Mouse (Mus musculus) lung, postnatal 4 days (tissue): ENCODE data around the gene Aga.
"Not testable (repeated sequence)": the region's sequence is repeated elsewhere in the genome, so short reads cannot be mapped to it uniquely, and the experiment has no call there.

Experiments used
- DNase-seq, 2 experiments: peaks; one replicate each; pipeline ENCODE4 v3.0.0; 2021

The Aga gene

DNA sequence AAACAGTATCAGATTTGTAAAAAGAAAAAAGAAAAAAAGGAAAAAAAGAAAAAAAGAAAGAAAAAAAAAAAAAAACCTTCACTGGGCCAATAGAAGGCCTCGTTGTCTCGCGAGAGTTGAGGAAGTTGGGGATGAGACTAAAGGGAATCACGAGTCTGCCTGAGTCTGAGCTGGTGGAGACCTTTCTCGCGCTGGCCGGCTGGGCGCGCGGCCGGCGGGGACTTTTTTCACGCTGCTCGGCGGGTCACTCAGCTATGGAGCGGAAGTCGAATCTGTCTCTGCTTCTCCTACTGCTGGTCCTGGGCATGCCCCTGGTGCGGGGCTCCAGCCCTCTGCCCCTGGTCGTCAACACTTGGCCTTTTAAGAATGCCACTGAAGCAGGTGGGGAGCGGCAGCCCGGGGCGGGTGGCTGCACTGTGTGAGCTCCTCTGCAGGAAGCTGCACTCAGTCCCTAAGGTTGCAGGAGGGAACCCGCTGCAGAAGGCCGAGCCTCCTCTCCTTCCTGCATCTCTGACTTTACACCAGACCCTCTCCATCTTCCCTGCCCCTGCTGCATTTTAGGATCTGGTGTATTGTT, at the start of gene Aga:
Aga (plus strand) TSS at position 177 of the 577 bp plus-strand sequence.
- peak; percentile 93 to 94 for DNase-seq

DNA sequence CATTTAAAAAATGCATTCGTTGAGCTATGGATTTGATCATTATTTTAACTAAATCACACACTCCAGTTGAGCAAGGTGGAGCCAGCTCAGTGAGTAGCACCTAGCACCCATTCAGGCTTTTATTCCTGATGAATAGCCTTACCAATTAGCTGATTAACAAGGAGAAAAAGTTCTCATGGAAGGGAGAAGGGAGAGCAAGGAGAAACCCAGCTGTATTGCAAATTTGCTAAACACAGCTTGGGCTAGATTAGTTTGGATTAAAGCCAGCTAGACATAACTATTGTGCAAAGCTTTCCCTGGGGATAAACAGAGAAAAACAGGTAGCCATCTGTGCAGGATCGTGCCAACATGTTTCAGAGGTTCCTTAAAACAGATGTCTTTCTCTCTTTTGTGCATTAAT, 22.5 kb upstream of the Aga start:
- no peak for DNase-seq

DNA sequence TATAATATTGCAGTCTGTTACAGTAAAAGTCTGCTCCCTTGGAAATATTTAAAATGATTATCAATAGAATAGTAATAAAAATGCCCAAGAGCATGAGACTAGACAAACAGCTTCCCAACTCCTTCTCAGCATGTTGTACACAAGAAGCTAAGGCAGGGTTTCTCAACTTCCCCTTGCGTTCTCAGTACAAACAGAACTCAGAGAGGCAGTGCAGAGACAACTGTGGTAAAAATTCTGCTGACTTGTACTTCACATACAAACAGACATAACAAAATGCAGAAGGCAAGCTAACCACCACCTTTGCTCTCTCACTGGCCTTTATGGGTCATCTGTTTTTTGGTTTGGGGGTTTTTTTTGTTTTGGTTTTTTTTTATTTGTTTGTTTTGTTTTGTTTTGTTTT, 15.3 kb upstream of the Aga start:
- DNase-seq: no peak

DNA sequence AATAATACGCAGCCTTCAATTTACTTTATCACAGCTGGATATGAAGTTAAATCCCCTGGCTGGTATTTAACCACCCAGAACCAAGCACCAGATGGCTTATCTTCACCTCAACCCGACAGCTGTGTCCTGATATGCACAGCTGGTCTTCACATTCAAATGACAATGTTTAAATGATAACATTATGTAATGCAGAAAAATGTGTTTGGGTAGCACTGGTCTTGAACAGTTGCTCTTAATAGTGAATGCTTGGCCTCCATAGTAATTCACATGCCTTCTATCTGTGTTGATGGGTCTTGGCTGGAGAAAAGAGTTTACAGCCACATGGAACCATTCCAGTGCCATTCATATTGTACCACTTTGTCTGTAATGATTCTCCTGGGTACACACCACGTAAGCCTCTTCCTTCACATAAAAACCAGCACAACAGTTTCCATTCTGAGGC, 14.6 kb upstream of the Aga start:
- DNase-seq: no peak

DNA sequence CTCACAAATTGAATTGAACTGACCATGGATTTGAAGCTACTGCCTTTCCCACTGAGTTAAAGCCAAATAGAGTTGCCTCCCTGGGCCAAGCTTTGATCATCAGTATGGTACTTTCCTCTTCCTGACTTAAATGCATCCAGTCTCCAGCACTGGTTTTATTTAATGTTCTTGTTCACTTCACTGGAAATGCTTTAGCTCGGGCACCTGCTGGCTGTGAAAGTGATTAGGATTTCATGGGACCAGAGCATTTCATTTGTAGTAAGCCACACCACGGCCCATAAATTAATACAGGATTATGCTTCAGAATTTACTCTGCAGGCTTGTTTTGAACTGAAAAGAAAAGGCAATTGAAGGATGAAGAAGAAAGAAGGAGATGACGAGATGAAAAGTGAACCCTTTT, 26.5 kb downstream of the Aga start:
- DNase-seq: not testable (repeated sequence)

DNA sequence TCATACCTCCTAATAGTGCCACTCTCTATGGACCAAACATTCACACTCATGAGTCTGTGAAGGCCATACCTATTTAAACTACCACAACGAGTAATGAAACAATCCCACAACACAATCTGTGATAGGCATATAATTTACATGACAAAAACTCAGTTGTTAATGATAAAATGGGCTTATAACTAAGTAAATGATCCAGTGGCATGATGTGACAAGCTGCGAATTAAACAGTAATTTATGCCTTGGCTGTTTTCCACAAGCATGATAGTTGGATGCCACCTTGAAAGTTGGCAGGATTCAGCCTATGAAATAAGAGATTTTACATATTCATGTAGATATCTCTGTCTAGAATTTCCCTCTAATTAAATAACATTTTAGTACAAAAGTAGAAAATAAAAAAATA, 28.1 kb downstream of the Aga start:
- DNase-seq: no peak

DNA sequence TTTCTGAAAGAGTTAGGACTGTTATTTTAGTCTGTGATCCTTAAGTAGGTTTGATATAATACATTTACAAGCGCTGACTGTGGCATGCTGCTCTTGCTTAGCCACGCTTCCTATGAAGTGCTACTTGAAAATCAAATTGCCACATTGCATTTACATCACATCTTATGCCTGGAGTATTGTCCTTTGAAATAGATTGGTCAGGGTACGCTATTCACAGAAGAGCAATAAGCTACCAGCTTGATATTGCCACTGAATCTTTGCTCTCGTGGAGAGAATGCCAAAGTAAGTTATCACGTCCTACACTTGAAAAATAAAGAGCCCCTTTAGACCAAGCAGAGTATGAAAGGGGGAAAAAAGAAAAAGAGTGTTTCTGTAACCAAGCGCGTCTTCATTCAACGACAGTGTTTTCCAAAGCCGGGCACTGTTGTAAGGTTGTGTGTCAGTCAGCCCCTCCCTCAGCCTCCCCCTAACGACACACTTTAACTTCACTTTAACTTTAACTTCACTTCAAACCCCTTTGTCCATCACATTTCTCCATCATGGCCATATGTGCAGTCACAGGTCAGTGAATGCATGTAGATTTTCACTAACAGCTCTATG, 51.0 kb downstream of the Aga start:
- DNase-seq: no peak

DNA sequence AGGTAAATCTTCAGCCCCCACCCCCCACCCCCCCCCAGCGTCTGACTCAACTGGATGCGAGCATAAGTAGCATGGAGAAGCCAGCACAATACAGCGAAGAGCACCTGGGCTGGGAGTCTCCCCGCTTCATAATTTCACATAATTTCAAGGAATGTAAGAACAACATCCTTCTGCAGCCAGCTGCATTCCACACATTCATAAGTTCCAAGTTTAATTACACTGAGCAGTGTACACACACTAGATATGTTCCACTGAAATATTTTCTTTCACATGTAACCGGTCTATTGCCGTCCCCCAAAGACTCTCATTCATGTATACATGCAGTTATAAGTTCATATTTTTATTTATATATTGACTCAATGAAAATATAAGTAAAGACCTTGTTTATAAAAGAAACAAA, 54.7 kb downstream of the Aga start:
- DNase-seq: no peak
